Mouse (Mus musculus) ES-Bruce4 (cell line): Measurements from ENCODE around the gene Foxp4. TPM values are rescaled to one million over a fixed set of nuclear protein-coding genes. Genes with fewer than 3 reads are reported as not detected.
A peak's percentile ranks its signal among the peaks of the same experiment; 100 is the strongest.

ENCODE experiments used
- H3K27ac ChIP-seq: 2 replicates; pipeline ENCODE4 v1.5.1; 2012; ENCODE audit warnings: low read length, inconsistent platforms; ENCODE audit not compliant: insufficient read depth
- H3K27me3 ChIP-seq: 2 replicates; pipeline ENCODE4 v1.6.1; 2012; ENCODE audit warnings: mild to moderate bottlenecking, low read length, inconsistent platforms; ENCODE audit not compliant: control insufficient read depth, poor library complexity, insufficient read depth, severe bottlenecking
- H3K36me3 ChIP-seq: 2 replicates; pipeline ENCODE4 v1.6.1; 2012; ENCODE audit warnings: inconsistent platforms, mild to moderate bottlenecking, low read length, moderate library complexity; ENCODE audit not compliant: control insufficient read depth, poor library complexity, insufficient read depth, severe bottlenecking
- H3K4me1 ChIP-seq: one replicate; pipeline ENCODE4 v1.8.1; 2011; ENCODE audit warnings: low read length; ENCODE audit not compliant: control insufficient read depth, insufficient read depth
- H3K4me3 ChIP-seq: 2 replicates; pipeline ENCODE4 v1.5.1; 2011; ENCODE audit warnings: low read depth, mild to moderate bottlenecking, low read length
- H3K9ac ChIP-seq: 2 replicates; pipeline ENCODE4 v1.6.1; 2012; ENCODE audit warnings: low read depth, mild to moderate bottlenecking, inconsistent platforms; ENCODE audit not compliant: poor library complexity, severe bottlenecking
- H3K9me3 ChIP-seq: replicated peaks from 2 replicates; pipeline ENCODE4 v1.6.1; 2012; ENCODE audit warnings: mild to moderate bottlenecking, low read length, inconsistent platforms; ENCODE audit not compliant: control insufficient read depth, poor library complexity, insufficient read depth, severe bottlenecking
- CTCF ChIP-seq: IDR thresholded peaks from one replicate; pipeline ENCODE4 v1.8.1; 2011; ENCODE audit warnings: low read depth, low read length
- EP300 ChIP-seq: IDR thresholded peaks from 2 replicates; pipeline ENCODE4 v1.6.1; 2011; ENCODE audit warnings: low read depth, low read length; ENCODE audit not compliant: insufficient read depth
- POLR2A ChIP-seq: IDR thresholded peaks from one replicate; pipeline ENCODE4 v1.8.1; 2011; ENCODE audit warnings: low read length; ENCODE audit not compliant: insufficient read depth
- polyA plus RNA-seq: library from polyadenylated mRNA; stranded (reverse); fragments of >200 nt; gene quantifications from 2 replicates; pipeline ENCODE4 v1.2.4, GENCODE M21; 2011; ENCODE audit warnings: low read depth; ENCODE audit not compliant: missing spikeins, insufficient read depth, insufficient read length

Foxp4 gene
- polyA plus RNA-seq, 1 experiment = 44.2 TPM

- Histone ChIP-seq H3K27ac (0 out of 2 replicates have a peak overlapping the region, but pooled peaks have one; percentile 23), H3K9me3 (peaks cover 6% of the 10 kb centered on the region), H3K4me1 (peaks cover 12% of the 10 kb centered on the region), H3K36me3 (peaks cover 17% of the 10 kb centered on the region), H3K27me3 (no peaks in the 10 kb centered on the region), H3K4me3 (peak overlapping the region; percentile 51), H3K9ac (no peak overlapping the region)
- TF ChIP-seq CTCF (peak; percentile 18), POLR2A (no peak)
Observed at GRCm38 (mm10) chr17:47903846-47904680, 20.4 kb downstream of the Foxp4 start.

GRCm38 (mm10) chr17:47901782-47902181 is 22.7 kb downstream of the Foxp4 start:
- TF ChIP-seq CTCF (no peak), POLR2A (no peak), EP300 (no peak)
- no peak overlapping the region for H3K27ac ChIP-seq
- H3K27me3 ChIP-seq = no peaks in the 10 kb centered on the region
- H3K4me1 ChIP-seq = peaks cover 6% of the 10 kb centered on the region
- H3K9me3 ChIP-seq = peaks cover 6% of the 10 kb centered on the region
- peaks cover 17% of the 10 kb centered on the region for H3K36me3 ChIP-seq
- no peak overlapping the region for H3K4me3 ChIP-seq
- H3K9ac ChIP-seq = no peak overlapping the region

DNA sequence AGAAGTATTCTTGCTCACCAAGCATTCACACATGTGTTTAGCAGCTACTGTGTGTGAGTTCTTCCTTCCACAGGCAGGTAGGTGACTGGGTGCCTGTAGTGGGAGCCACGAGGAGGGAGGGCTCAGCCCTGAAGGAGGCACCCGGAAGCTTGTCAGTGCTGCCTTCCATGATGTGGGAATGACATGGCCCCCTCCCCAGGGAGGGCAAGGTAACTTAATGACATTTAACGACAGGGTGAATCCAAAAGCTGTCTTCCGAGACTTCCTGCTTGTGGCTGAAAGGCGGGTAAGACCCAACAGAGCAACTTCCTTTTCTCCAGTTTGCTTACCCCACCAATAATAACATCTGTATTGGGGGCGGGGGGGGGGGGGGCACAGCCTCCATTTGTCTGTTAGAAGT is 23.7 kb downstream of the Foxp4 start:
- no peak overlapping the region for H3K9ac ChIP-seq
- H3K36me3 ChIP-seq = peaks cover 17% of the 10 kb centered on the region
- TF ChIP-seq POLR2A = no peak
- no peak for TF ChIP-seq CTCF
- H3K27ac ChIP-seq = no peak overlapping the region
- H3K4me3 ChIP-seq = no peak overlapping the region
- peaks cover 6% of the 10 kb centered on the region for H3K9me3 ChIP-seq
- no peaks in the 10 kb centered on the region for H3K27me3 ChIP-seq
- peaks cover 6% of the 10 kb centered on the region for H3K4me1 ChIP-seq

DNA sequence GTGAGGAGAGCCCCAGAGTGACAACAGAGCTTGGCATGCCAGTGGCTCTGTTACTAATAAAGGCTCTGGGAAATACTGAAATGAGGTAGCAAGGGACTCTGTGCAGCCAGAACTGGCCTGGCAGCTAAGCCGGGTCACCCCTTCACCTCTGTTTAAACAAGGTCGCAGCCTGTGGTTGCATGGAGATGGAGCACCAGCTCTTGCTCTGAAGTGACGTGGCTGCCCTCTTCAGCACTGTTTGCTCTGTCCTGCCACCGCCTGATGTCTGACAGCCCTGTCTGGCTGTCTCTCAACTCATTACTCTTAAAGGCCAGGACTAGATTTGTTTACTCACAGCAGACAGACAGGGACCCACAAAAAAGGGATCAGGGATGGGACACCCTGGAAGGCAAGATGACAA is 25.3 kb downstream of the Foxp4 start:
- no peak for TF ChIP-seq EP300
- TF ChIP-seq POLR2A = no peak
- TF ChIP-seq CTCF = no peak
- H3K27me3 ChIP-seq = no peaks in the 10 kb centered on the region
- H3K27ac ChIP-seq = no peak overlapping the region
- peaks cover 6% of the 10 kb centered on the region for H3K4me1 ChIP-seq
- no peak overlapping the region for H3K4me3 ChIP-seq
- H3K9ac ChIP-seq = no peak overlapping the region
- H3K36me3 ChIP-seq = peaks cover 17% of the 10 kb centered on the region
- H3K9me3 ChIP-seq = peaks cover 6% of the 10 kb centered on the region

DNA sequence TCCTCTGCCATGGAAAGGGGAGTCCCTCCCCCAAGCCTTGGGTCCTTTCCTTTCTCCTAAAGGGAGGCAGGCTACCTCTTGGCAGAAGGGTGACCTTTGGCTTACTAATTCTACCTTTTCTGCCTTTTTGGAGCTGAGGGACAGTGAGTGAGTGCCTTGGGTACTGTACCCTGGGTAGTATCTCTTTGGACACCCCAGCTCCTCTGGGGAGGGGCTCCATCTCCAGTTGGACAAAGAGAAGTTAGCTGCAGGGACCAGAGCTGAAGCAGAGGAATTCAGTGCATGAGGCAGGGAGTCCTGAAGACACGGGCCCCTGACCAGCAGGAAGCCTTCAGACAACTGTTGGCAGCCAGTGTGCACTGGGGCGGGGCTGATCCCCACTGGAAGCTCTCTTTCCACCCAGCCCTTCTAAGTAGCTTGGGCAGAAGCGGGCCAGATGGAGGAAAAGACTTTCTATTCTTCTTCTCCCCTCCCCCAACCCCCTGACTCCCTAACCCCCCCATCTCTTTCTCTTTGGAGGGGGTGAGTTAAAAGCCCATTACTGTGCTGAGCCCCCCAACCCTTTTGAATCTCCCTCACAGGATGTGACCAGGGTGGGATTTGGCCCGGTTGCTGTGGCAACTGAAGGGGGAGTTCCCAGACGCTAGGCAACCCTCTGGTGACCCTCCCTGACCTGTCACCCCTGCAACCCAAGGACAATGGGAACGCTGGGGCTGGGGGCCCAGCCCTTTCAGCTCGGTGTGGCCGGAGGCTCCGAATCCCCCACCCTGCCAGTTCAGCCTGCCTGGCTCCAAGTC is 26.3 kb downstream of the Foxp4 start:
- H3K4me3 ChIP-seq = no peak overlapping the region
- peaks cover 17% of the 10 kb centered on the region for H3K36me3 ChIP-seq
- H3K4me1 ChIP-seq = peaks cover 6% of the 10 kb centered on the region
- H3K9me3 ChIP-seq = peaks cover 6% of the 10 kb centered on the region
- no peak for TF ChIP-seq CTCF
- peak; percentile 82 for TF ChIP-seq EP300
- no peak overlapping the region for H3K9ac ChIP-seq
- H3K27ac ChIP-seq = peak overlapping the region; percentile 28
- H3K27me3 ChIP-seq = no peaks in the 10 kb centered on the region

GRCm38 (mm10) chr17:47889727-47890126 is 34.7 kb downstream of the Foxp4 start:
- Histone ChIP-seq H3K27ac (no peak overlapping the region), H3K9me3 (no peaks in the 10 kb centered on the region), H3K4me3 (no peak overlapping the region), H3K36me3 (peaks cover 3% of the 10 kb centered on the region; the same call in 1 of the 2 replicates), H3K4me1 (peaks cover 23% of the 10 kb centered on the region), H3K27me3 (no peaks in the 10 kb centered on the region), H3K9ac (no peak overlapping the region)
- TF ChIP-seq POLR2A (no peak), EP300 (no peak), CTCF (no peak)
